Mouse (Mus musculus): ENCODE measurements at regions not wholly inside any gene's neighbourhood (a gene's known extent, or its start where the extent isn't known, plus 50 kb on each side); places are given as distances from the start of the nearest gene placed in this dataset.

DNA sequence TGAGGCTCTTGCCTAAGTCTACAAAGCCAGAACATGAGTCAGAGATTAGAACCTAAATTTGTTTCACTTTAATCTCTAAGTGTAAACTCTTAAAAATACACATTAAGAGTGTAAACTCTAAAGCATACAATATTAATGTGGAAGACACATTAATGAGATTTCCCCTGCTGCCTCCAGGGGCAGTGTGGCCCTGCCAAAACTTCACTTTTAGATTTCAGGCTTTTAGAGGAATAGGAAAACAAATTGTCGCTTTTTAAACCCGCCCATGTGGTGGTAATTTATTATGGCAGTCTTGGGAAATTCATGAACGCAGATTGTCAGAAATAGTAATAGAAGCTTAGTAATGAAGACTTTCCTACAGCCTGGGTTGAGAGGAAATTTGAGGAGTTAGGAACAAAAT, 549.0 kb upstream of the Lcorl start:
- TF ChIP-seq CTCF (IDR thresholded peaks at IDR 0.05; ENCODE audit: low read depth, low read length) (no peak; the same call in 1 of the 2 replicates), POLR2A (IDR thresholded peaks at IDR 0.05; ENCODE audit: extremely low read depth, insufficient read depth, low read length) (no peak)
- 56% methylated on average over 3 of the region's 3 CpGs for WGBS
- Histone ChIP-seq H3K4me3 (ENCODE audit: insufficient read depth, low read depth, low read length) (no peak overlapping the region), H3K9ac (ENCODE audit: low read depth, low read length) (no peak overlapping the region), H3K79me2 (ENCODE audit: control insufficient read depth, insufficient read depth, low read length) (no peaks in the 10 kb centered on the region), H3K4me1 (ENCODE audit: control insufficient read depth, insufficient read depth, low read length) (no peaks in the 10 kb centered on the region), H3K27me3 (ENCODE audit: control insufficient read depth, insufficient read depth, low read length) (no peaks in the 10 kb centered on the region), H3K27ac (replicated peaks; ENCODE audit: insufficient read depth, low read depth, low read length) (no peak overlapping the region), H3K36me3 (ENCODE audit: control insufficient read depth, insufficient read depth, low read length) (no peaks in the 10 kb centered on the region)
- no peak for DNase-seq (ENCODE audit: extremely low read depth, low read depth, low spot score)

- TF ChIP-seq CTCF (IDR thresholded peaks at IDR 0.05; ENCODE audit: low read depth, low read length) = no peak
- no peak for TF ChIP-seq POLR2A (IDR thresholded peaks at IDR 0.05; ENCODE audit: extremely low read depth, insufficient read depth, low read length)
- DNase-seq (ENCODE audit: extremely low read depth, low read depth, low spot score) = no peak
- Histone ChIP-seq H3K9ac (ENCODE audit: low read depth, low read length) (no peak overlapping the region), H3K79me2 (ENCODE audit: control insufficient read depth, insufficient read depth, low read length) (no peaks in the 10 kb centered on the region), H3K4me3 (ENCODE audit: insufficient read depth, low read depth, low read length) (no peak overlapping the region), H3K27me3 (ENCODE audit: control insufficient read depth, insufficient read depth, low read length) (no peaks in the 10 kb centered on the region), H3K4me1 (ENCODE audit: control insufficient read depth, insufficient read depth, low read length) (no peaks in the 10 kb centered on the region), H3K27ac (replicated peaks; ENCODE audit: insufficient read depth, low read depth, low read length) (no peak overlapping the region), H3K36me3 (ENCODE audit: control insufficient read depth, insufficient read depth, low read length) (no peaks in the 10 kb centered on the region)
- 70% methylated on average over 2 of the region's 2 CpGs for WGBS
These were observed 529.2 kb upstream of the Lcorl start for GRCm38 (mm10) chr5:46386591-46386990.

- no peaks in the 10 kb centered on the region for H3K36me3 ChIP-seq (ENCODE audit: control insufficient read depth, insufficient read depth, low read length)
These were observed 509.9 kb upstream of the Lcorl start for GRCm38 (mm10) chr5:46367328-46367727.

GRCm38 (mm10) chr5:46363661-46364060, 506.2 kb upstream of the Lcorl start:
- Histone ChIP-seq H3K27me3 (ENCODE audit: control insufficient read depth, insufficient read depth, low read length) (no peaks in the 10 kb centered on the region), H3K4me1 (ENCODE audit: control insufficient read depth, insufficient read depth, low read length) (no peaks in the 10 kb centered on the region), H3K27ac (replicated peaks; ENCODE audit: insufficient read depth, low read depth, low read length) (no peak overlapping the region), H3K4me3 (ENCODE audit: insufficient read depth, low read depth, low read length) (no peak overlapping the region), H3K9ac (ENCODE audit: low read depth, low read length) (no peak overlapping the region), H3K79me2 (ENCODE audit: control insufficient read depth, insufficient read depth, low read length) (no peaks in the 10 kb centered on the region), H3K36me3 (ENCODE audit: control insufficient read depth, insufficient read depth, low read length) (no peaks in the 10 kb centered on the region)
- TF ChIP-seq POLR2A (IDR thresholded peaks at IDR 0.05; ENCODE audit: extremely low read depth, insufficient read depth, low read length) (no peak), CTCF (IDR thresholded peaks at IDR 0.05; ENCODE audit: low read depth, low read length) (no peak)
- DNase-seq (ENCODE audit: extremely low read depth, low read depth, low spot score) = no peak
- whole genome bisulfite sequencing = 79% methylated on average over 2 of the region's 2 CpGs

More at GRCm38 (mm10) chr5:46367328-46367727, 509.9 kb upstream of the Lcorl start:
- Histone ChIP-seq H3K79me2 (ENCODE audit: control insufficient read depth, insufficient read depth, low read length) (no peaks in the 10 kb centered on the region), H3K27me3 (ENCODE audit: control insufficient read depth, insufficient read depth, low read length) (no peaks in the 10 kb centered on the region), H3K9ac (ENCODE audit: low read depth, low read length) (no peak overlapping the region), H3K27ac (replicated peaks; ENCODE audit: insufficient read depth, low read depth, low read length) (no peak overlapping the region), H3K4me1 (ENCODE audit: control insufficient read depth, insufficient read depth, low read length) (no peaks in the 10 kb centered on the region), H3K4me3 (ENCODE audit: insufficient read depth, low read depth, low read length) (no peak overlapping the region)
- 52% methylated on average over 1 of the region's 1 CpGs for WGBS
- TF ChIP-seq POLR2A (IDR thresholded peaks at IDR 0.05; ENCODE audit: extremely low read depth, insufficient read depth, low read length) (no peak), CTCF (IDR thresholded peaks at IDR 0.05; ENCODE audit: low read depth, low read length) (no peak)
- DNase-seq (ENCODE audit: extremely low read depth, low read depth, low spot score) = no peak

DNA sequence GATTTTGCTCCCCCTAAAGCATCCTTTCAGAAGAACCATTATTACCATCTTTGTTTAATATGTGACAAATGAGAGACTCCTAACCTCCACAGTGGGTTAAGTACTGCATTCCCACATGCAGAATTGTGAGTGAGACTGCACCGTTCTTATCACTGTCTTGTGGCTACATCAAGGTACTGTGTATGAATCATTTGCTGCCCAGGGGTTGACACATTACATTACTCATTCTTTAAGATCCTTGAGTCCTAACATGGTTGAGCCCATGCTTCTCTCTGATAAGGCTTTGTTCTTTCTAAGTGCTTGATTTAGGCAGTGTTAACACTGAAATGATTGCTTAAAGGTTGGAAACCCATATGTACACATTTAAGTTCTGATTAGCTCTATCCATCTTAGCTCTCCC, 504.2 kb upstream of the Lcorl start:
- H3K4me3 ChIP-seq (ENCODE audit: insufficient read depth, low read depth, low read length) = no peak overlapping the region
- H3K4me1 ChIP-seq (ENCODE audit: control insufficient read depth, insufficient read depth, low read length) = no peaks in the 10 kb centered on the region
- 63% methylated on average over 1 of the region's 1 CpGs for WGBS
- H3K36me3 ChIP-seq (ENCODE audit: control insufficient read depth, insufficient read depth, low read length) = no peaks in the 10 kb centered on the region
- H3K27ac ChIP-seq (replicated peaks; ENCODE audit: insufficient read depth, low read depth, low read length) = no peak overlapping the region
- H3K9ac ChIP-seq (ENCODE audit: low read depth, low read length) = no peak overlapping the region
- H3K27me3 ChIP-seq (ENCODE audit: control insufficient read depth, insufficient read depth, low read length) = no peaks in the 10 kb centered on the region
- TF ChIP-seq CTCF (IDR thresholded peaks at IDR 0.05; ENCODE audit: low read depth, low read length) = no peak
- TF ChIP-seq POLR2A (IDR thresholded peaks at IDR 0.05; ENCODE audit: extremely low read depth, insufficient read depth, low read length) = no peak
- no peaks in the 10 kb centered on the region for H3K79me2 ChIP-seq (ENCODE audit: control insufficient read depth, insufficient read depth, low read length)
- DNase-seq (ENCODE audit: extremely low read depth, low read depth, low spot score) = no peak

- Histone ChIP-seq H3K27ac (replicated peaks; ENCODE audit: insufficient read depth, low read depth, low read length) (no peak overlapping the region), H3K9ac (ENCODE audit: low read depth, low read length) (no peak overlapping the region), H3K4me3 (ENCODE audit: insufficient read depth, low read depth, low read length) (no peak overlapping the region), H3K27me3 (ENCODE audit: control insufficient read depth, insufficient read depth, low read length) (no peaks in the 10 kb centered on the region), H3K79me2 (ENCODE audit: control insufficient read depth, insufficient read depth, low read length) (no peaks in the 10 kb centered on the region), H3K4me1 (ENCODE audit: control insufficient read depth, insufficient read depth, low read length) (no peaks in the 10 kb centered on the region), H3K36me3 (ENCODE audit: control insufficient read depth, insufficient read depth, low read length) (no peaks in the 10 kb centered on the region)
- TF ChIP-seq CTCF (IDR thresholded peaks at IDR 0.05; ENCODE audit: low read depth, low read length) (no peak), POLR2A (IDR thresholded peaks at IDR 0.05; ENCODE audit: extremely low read depth, insufficient read depth, low read length) (no peak)
- 89% methylated on average over 5 of the region's 5 CpGs for WGBS
- no peak for DNase-seq (ENCODE audit: extremely low read depth, low read depth, low spot score)
These were observed 491.0 kb upstream of the Lcorl start for GRCm38 (mm10) chr5:46348448-46348847.
